Mouse (Mus musculus) lung, adult 2 months (tissue): ENCODE measurements around the gene Epor.

Source experiments
- CTCF ChIP-seq: fragments of 200-500 bp; IDR thresholded peaks from 2 replicates; pipeline ENCODE4 v1.5.1; 2011; ENCODE audit warnings: mild to moderate bottlenecking, low read length, control low read depth; ENCODE audit not compliant: insufficient read depth
- POLR2A ChIP-seq: fragments of 200-500 bp; IDR thresholded peaks from 2 replicates; pipeline ENCODE4 v1.6.1; 2011; ENCODE audit warnings: low read depth, mild to moderate bottlenecking, control low read depth, low read length, borderline replicate concordance; ENCODE audit errors: extremely low read depth

DNA sequence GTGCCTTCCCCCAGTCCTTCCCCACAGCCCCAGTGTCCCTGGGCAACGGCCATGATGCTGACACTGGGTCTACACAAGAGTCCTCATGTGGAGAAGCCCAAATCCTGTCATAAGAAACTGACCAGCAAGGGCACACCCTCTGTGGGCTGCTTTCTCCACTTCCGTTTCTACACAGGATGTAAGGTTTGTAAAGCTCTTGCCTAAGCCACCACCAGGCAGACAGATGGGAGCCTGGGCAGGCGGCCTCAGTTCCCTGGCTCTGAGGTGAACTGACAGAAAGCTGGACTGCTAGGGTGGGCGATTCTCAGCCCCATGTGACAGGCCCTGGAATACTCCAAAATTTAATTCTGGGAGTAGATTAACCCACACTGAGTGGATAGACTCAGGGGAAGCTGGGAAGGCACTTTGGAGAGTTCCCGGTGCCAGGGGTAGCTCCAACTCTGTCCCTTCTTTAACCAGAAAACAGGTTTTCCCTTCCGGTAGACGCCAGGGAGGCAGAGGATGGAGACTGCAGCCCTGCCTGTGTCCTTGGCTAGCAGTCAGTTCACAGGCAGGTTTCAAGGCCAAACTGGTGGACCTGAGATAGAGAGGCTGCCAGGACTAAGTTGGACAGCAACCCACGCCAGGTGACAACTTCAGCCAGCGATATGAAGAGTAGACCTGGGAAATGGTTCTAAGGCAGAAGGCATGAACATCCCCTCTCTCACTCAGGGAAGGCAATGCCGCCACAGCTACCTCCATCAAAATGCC, 53.7 kb downstream of the Epor start:
- TF ChIP-seq CTCF (no peak), POLR2A (no peak)
